Mouse (Mus musculus): ENCODE results near the gene Srd5a2.
A peak's percentile ranks its signal among the peaks of the same experiment; 100 is the strongest.
"Not testable (repeated sequence)": the region's sequence is repeated elsewhere in the genome, so short reads cannot be mapped to it uniquely, and the experiment has no call there.

The Srd5a2 gene

DNA sequence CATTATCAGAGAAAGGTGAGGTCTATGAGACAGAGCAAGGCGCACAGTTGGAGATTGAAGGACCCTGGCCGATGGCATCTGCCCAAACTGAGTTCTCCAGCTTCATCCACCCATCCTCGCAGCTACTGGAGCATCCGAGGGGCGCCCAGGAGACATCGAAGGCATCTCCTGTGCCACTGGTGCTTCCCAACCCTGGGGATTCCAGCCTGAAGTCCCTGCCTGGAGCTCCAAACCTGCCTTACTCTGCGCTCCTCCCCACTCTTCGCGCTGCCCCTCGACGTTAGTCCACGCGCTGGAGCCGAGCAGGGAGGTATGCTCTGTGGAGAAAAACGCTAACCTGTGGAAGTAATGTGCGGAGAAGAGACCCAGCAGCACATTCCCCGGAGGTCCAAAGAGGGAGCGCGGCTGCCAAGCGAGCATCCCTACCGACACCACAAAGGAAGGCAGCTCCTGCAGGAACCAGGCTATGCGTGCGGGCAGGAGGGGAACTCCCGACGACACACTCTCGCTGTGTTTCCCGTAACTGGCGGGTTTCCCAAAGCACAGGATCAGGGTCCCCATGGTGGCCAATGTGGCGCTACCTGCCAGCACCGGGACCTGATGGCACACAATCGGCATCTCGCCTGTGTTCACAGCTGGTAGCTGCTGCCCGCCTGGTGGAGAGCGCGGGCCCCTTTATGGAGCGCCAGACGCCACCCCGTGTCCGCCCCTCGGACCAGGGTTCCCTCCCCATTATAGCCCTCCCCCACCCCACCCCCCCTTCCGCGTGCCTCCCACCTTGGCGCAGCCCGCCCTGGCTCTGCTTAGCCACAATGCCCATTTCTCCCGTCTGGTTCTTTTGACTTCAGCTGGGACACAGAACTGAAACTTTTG, at the start of gene Srd5a2:
TSS of gene Srd5a2 (minus strand) at position 707 of the 873 bp plus-strand sequence.
- no peaks in the 10 kb centered on the region for H3K36me3 ChIP-seq (ENCODE audit: control insufficient read depth, insufficient read depth, low read length, poor library complexity, severe bottlenecking)
- no peaks in the 10 kb centered on the region for H3K27me3 ChIP-seq (ENCODE audit: control insufficient read depth, insufficient read depth, low read length, poor library complexity, severe bottlenecking)
- DNase-seq (ENCODE audit: low read depth, low spot score): no peak

DNA sequence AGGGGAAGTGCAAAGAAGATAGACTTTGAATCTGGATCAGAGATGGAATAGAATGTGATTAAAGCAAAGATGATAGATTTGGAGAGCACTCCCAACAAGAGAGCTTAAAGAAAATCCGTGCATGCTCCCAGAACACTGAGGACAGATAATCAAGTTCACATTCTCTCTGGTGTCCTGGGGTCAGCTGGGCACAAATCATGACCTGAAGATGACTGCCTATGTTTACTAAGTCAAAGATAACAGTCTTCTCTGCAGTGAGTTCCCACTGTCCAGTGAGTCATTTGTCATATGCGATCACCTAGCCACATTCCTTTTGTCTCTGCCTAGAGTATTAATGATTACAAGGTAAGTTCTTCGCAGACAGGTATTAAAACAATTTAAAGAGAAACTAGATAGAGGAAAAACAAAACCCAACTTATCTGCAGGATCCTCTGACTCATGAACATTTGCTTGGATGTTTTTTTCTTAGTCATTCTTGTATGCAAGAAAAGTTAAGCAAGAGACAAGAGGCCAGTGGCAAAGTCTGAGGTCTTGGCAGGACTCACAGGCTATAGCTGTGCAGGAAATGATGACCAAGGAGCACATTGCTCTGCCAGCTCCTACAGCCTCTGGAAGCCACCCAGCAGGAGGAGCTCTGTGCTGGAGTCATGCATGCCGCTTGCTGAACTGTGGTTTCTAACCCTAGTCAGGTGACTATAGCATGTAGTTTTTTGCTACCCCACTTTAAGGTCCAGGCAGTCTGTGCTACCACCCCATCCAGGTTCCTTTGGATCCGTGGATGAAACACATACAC, 41.4 kb upstream of the Srd5a2 start:
- DNase-seq (ENCODE audit: low read depth, low spot score): no peak

DNA sequence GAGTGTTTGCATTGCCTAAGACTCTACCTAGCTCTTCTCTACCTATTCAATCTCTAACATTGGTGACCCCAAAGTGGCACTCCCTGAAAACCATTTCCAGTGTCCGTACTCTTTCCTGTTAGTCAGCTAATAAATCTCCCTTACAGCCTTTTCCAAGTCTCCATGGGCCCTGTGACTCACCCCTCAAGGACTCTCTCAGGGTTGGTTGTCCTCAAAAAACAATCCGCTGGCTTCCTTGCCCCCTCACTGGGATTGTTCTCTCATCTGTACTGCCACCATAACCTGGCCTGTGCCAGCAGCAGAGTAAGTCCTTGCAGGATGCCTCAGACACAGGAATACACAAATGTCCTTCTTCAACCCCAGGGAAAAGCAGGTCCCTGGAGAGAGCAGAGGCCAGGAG, 40.3 kb upstream of the Srd5a2 start:
- H3K36me3 ChIP-seq (ENCODE audit: control insufficient read depth, insufficient read depth, low read length, poor library complexity, severe bottlenecking): no peaks in the 10 kb centered on the region
- H3K27me3 ChIP-seq (ENCODE audit: control insufficient read depth, insufficient read depth, low read length, poor library complexity, severe bottlenecking): no peaks in the 10 kb centered on the region
- DNase-seq (ENCODE audit: low read depth, low spot score): no peak

More for the DNA sequence above, 41.4 kb upstream of the Srd5a2 start:
- Histone ChIP-seq H3K27me3 (ENCODE audit: control insufficient read depth, insufficient read depth, low read length, poor library complexity, severe bottlenecking) (no peaks in the 10 kb centered on the region), H3K36me3 (ENCODE audit: control insufficient read depth, insufficient read depth, low read length, poor library complexity, severe bottlenecking) (no peaks in the 10 kb centered on the region)

DNA sequence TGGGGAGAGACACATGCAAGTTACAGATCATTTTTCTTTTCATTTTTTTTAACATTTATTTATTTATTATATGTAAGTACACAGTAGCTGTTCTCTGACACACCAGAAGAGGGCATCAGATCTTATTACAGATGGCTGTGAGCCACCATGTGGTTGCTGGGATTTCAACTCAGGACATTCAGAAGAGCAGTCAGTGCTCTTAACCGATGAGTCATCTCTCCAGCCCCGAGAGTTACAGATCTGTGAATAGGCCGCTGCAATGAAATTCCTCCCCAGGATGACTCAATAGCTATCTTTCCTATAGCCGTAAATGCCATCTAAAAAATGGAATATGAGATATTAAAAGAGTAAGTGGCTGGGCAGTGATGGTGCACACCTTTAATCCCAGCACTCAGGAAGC, 35.7 kb upstream of the Srd5a2 start:
- no peaks in the 10 kb centered on the region for H3K36me3 ChIP-seq (ENCODE audit: control insufficient read depth, insufficient read depth, low read length, poor library complexity, severe bottlenecking)
- H3K27me3 ChIP-seq (ENCODE audit: control insufficient read depth, insufficient read depth, low read length, poor library complexity, severe bottlenecking): no peaks in the 10 kb centered on the region; the same call in 1 of the 2 replicates
- DNase-seq (ENCODE audit: low read depth, low spot score): no peak

DNA sequence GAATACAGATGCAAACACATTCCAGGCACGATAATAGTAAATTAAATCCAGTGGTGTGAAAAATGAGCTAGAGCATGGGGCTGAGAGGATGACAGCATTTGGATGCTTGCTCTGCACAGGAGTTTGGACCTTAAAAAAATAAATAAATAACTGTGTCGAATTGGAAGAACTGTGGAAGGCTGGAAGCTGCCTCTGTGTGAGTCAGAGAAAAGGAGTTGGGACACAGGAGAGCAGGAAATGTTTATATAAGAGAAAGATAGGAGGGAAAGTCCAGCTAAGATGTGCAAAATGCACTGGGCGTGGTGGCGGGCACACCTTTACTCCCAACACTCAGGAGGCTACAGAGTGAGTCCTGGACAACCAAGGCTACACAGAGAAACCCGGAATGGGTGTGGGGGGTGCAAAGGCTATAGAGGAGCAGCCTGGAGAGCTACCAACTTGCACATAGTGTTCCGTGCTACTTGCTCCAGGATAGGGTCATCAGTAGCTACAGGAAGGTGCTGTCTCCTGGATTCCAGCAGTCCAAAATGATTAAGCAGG, 32.4 kb upstream of the Srd5a2 start:
- no peaks in the 10 kb centered on the region; the same call in 1 of the 2 replicates for H3K27me3 ChIP-seq (ENCODE audit: control insufficient read depth, insufficient read depth, low read length, poor library complexity, severe bottlenecking)
- no peak for DNase-seq (ENCODE audit: low read depth, low spot score)
- H3K36me3 ChIP-seq (ENCODE audit: control insufficient read depth, insufficient read depth, low read length, poor library complexity, severe bottlenecking): no peaks in the 10 kb centered on the region

DNA sequence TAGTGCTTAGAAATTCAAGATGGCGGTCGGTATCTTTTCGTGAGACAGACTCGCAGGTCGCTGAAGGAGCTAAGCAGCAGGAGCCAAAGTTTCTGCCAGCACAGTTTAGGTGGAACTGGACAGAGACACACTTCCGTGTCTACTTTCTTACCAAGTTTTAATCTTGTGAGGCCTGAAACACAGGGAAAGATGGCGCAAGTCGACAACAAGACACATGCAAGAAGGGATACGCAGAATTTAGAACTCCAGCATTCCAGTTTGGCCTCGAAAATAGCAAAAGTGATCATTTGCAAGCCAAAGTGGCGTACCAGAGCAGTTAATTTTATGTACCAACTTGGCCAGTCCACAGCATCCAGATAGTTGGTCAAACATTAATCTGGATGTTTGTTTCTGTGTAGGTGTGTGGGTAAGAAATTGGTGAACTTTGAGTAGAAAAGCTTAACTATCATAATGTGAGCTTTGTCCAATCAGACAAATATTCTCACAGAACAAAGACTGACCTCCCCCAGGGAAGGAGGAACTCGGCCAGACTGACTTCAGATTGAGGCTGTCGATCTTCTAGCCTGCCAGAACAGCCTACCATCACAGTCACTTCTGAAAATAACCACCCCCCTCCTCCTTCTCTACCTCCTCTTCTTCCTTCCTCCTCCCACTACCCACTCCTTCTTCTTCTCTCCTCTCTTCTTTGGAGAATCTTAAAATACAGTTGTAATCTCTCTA, 31.2 kb upstream of the Srd5a2 start:
- no peak for DNase-seq (ENCODE audit: low read depth, low spot score)
- Histone ChIP-seq H3K27me3 (ENCODE audit: control insufficient read depth, insufficient read depth, low read length, poor library complexity, severe bottlenecking) (no peaks in the 10 kb centered on the region; the same call in 1 of the 2 replicates), H3K36me3 (ENCODE audit: control insufficient read depth, insufficient read depth, low read length, poor library complexity, severe bottlenecking) (no peaks in the 10 kb centered on the region)

DNA sequence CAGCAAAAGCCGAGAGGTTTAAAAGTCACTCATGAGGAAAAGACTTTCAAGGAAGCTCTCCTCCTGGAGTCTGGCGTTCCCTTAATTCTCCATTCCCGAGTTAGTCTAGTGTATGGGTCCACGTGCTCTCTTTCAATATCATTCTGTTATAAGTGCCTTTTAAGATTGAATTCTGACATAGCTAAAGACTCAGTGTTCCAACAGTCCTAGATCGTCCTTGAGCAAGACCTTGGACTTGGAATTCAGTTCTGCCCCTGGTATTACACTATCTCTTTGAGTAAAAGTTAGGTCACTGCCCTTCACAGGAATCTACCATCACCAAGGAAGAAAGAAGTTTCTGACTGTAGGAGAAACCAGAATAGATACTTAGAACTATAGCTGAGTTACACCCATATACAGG, 25.4 kb upstream of the Srd5a2 start:
- H3K36me3 ChIP-seq (ENCODE audit: control insufficient read depth, insufficient read depth, low read length, poor library complexity, severe bottlenecking); H3K27me3 ChIP-seq (ENCODE audit: control insufficient read depth, insufficient read depth, low read length, poor library complexity, severe bottlenecking); DNase-seq (ENCODE audit: low read depth, low spot score): not testable (repeated sequence)

DNA sequence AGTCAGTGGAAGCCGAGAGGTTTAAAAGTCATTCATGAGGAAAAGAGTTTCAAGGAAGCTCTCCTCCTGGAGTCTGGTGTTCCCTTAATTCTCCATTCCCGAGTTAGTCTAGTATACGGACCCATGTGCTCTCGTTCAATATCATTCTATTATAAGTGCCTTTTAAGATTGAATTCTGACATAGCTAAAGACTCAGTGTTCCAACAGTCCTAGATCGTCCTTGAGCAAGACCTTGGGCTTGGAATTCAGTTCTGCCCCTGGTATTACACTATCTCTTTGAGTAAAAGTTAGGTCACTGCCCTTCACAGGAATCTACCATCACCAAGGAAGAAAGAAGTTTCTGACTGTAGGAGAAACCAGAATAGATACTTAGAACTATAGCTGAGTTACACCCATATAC, 15.0 kb upstream of the Srd5a2 start:
- not testable (repeated sequence) for H3K27me3 ChIP-seq (ENCODE audit: control insufficient read depth, insufficient read depth, low read length, poor library complexity, severe bottlenecking); H3K36me3 ChIP-seq (ENCODE audit: control insufficient read depth, insufficient read depth, low read length, poor library complexity, severe bottlenecking); DNase-seq (ENCODE audit: low read depth, low spot score)

DNA sequence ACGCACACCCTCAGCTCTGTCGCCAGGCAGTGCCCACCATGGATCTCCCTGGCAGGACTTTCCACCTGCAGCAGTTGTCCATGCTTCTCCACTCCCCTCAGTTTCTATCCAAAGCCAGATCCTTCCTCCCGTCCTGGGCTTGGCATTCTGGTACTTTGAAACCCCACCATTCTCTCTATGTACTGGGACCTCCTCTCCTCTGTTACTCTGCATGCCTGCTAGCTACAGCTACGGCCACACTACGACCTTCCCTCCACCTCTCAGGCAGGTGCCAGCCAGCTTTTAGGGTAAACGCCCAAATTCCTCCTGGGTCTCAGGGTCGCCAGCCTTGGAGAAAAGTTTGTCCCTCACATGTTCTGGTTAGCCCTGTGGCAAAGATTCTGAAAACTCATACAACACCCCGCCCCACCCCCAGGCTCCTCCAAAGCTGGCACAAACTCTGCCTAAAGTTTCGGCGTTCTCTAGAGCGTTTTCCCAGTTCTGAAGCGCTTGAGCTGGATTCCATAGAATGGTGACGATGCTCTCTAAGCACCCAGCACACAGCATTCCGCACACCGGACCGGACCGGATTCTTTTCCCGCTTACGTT, 607 bp upstream of the Srd5a2 start:
- no peak for DNase-seq (ENCODE audit: low read depth, low spot score)
- H3K36me3 ChIP-seq (ENCODE audit: control insufficient read depth, insufficient read depth, low read length, poor library complexity, severe bottlenecking): no peaks in the 10 kb centered on the region
- H3K27me3 ChIP-seq (ENCODE audit: control insufficient read depth, insufficient read depth, low read length, poor library complexity, severe bottlenecking): no peaks in the 10 kb centered on the region

DNA sequence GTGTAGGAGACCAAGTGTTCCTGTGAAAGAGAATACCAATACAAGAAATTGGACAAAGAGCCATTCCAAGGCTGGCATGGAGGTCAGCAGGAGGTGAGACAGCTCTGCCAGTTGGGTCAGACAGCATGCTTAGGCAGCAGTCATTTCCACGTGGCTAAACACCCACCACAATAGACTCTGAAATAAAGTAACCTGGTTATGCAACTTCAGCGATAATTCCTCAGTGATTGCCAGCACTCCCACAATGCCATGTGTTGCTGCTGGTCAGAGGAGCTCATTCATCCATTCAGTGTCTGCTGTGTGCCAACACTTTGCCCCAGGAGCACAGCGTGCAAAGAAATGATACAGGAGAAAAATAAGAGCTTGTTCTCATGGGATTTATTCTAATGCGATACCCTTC, 4.0 kb downstream of the Srd5a2 start:
- H3K36me3 ChIP-seq (ENCODE audit: control insufficient read depth, insufficient read depth, low read length, poor library complexity, severe bottlenecking): no peaks in the 10 kb centered on the region
- no peak for DNase-seq (ENCODE audit: low read depth, low spot score)
- no peaks in the 10 kb centered on the region for H3K27me3 ChIP-seq (ENCODE audit: control insufficient read depth, insufficient read depth, low read length, poor library complexity, severe bottlenecking)

DNA sequence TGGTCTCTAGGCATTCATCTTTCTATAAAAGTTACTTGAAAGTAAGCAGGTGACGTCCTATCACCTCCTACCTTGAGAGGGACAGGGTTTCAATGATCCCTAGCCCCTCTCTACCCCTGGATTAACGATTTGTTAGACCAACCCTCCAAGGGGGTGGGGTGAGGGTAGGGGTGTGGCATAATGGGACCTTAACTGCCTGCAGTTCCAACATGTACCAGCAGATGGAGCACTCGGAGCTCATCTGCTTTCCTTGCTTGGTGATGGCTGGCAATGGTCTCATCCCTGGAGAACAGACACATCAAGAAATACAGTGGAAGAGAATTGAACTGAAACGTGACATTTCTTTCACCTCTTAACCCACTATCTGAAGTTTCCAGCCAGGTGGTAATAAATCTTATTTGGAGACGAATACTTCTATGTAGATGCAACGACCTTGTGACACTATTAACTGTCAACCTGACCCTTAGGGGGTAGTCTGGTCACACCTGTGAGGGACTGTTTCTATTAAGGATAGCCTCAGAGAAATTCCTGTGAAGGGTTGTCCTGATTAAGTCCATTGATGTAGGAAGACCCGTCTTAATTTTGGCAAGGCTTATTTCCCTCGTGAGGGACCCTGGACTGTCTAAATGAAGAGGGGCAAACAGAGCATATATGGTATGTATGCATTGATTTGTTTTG, 27.1 kb downstream of the Srd5a2 start:
- Histone ChIP-seq H3K27me3 (ENCODE audit: control insufficient read depth, insufficient read depth, low read length, poor library complexity, severe bottlenecking) (no peaks in the 10 kb centered on the region), H3K36me3 (ENCODE audit: control insufficient read depth, insufficient read depth, low read length, poor library complexity, severe bottlenecking) (no peaks in the 10 kb centered on the region)
- peak; percentile 85 for DNase-seq (ENCODE audit: low read depth, low spot score)

DNA sequence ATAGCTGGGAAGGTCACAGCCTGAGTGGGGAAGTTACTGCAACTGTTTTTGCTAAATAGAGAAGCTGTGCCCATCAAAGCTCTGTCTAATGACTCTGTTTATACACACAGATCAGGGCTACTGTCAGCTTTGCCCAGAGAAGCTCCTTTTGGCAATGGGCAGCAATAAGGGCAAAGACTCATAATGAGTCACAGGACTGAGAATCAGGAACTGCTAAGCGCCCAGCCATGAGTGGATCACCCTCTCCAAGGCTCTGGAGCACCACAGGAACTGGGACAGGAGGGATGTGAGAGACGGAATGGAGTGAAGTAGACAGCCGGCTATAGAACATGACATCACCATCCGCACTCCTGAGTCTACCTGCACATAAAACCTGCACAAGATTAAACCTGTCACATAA, 29.4 kb downstream of the Srd5a2 start:
- no peak for DNase-seq (ENCODE audit: low read depth, low spot score)
- Histone ChIP-seq H3K27me3 (ENCODE audit: control insufficient read depth, insufficient read depth, low read length, poor library complexity, severe bottlenecking) (no peaks in the 10 kb centered on the region), H3K36me3 (ENCODE audit: control insufficient read depth, insufficient read depth, low read length, poor library complexity, severe bottlenecking) (no peaks in the 10 kb centered on the region)

DNA sequence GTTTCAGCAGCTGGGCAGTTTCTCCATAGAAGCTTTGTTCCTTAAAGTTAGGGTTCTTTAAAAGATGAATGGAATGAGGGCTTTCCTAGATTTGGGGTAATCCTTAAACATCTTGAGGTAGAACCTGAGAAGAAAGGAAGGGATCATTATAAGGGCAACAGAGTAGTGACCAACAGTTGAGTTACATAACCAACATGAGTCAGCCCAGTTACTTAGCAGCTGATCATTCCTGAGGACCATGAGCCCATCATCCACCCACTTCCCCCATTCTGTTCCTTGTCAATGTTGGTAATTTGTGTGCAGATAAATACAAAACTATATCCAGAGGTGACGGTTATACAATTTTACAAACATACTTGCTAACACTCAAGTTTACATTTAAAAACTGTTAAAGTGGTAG, 30.1 kb downstream of the Srd5a2 start:
- no peak for DNase-seq (ENCODE audit: low read depth, low spot score)
- Histone ChIP-seq H3K36me3 (ENCODE audit: control insufficient read depth, insufficient read depth, low read length, poor library complexity, severe bottlenecking) (no peaks in the 10 kb centered on the region), H3K27me3 (ENCODE audit: control insufficient read depth, insufficient read depth, low read length, poor library complexity, severe bottlenecking) (no peaks in the 10 kb centered on the region)

DNA sequence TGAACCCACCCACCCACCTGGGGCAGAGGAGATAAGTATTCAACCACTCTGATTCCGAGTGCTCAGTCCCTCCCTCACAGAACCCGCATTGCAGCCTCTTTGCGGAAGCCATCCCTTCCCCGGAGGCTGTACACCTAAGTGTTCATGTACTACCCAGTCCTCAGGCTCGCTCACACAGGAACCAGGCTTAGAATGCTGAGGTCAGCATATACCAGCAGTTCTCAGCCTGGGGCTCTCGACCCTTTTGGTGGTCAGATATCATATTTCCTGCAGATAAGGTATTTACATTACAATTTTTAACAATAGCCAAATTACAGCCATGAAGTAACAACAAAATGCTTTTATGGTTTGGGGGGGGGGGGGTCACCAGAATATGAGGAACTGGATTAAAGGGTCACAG, 32.6 kb downstream of the Srd5a2 start:
- DNase-seq (ENCODE audit: low read depth, low spot score): no peak
- no peaks in the 10 kb centered on the region for H3K36me3 ChIP-seq (ENCODE audit: control insufficient read depth, insufficient read depth, low read length, poor library complexity, severe bottlenecking)
- no peaks in the 10 kb centered on the region for H3K27me3 ChIP-seq (ENCODE audit: control insufficient read depth, insufficient read depth, low read length, poor library complexity, severe bottlenecking)
